Comparison of ENCODE assay signal across 8 mouse cellular contexts in the genomic region with DNA sequence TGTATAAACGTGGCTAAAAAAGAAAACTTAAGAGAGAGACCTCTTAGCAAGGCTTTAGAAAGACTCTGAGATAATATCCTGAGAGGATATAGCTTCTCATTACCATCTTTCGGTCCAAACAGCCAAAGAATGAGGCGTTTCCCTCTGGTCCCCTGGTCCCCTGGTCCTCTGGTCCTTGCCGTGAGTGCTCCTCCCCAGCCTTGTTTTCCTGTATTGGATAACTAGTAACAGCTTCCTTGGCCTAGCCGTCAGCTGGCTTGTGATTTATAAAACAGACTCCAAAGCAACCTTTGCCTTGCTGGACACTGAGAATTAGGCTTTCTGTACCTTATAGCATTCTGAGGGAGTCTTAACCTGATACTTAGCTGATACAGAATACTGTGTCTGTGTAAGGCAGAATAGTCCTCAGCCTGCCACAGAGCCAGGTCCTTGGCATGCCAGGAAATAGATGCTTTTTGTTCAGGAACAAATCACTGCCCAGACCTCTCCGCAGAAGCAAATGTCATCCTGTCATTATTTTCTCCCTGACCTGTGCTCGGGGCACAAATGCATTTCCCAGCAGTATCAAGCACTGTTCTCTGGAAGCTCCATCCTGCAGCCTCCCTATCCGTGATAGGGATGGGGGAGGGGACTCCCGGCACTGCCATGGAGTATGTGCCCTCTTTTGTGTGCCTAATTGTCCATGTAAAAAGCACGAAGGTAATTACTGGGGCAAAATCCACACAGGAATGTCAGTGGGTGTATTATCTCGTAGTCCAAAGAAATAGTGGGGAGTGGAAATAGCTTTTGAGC.
DNase-seq lines count a peak whose midpoint lies in the region; ATAC-seq lines count a peak whose summit lies in the region.

No protein-coding gene starts in this region.

- H3K9ac ChIP-seq in heart, embryonic 11.5 days (ENCODE audit: low read depth, low read length): no peak overlapping the region
- 0 out of 2 replicates have a peak overlapping the region, but pooled peaks have one; percentile 30 for H3K9ac ChIP-seq in heart, embryonic 13.5 days

- H3K36me3 ChIP-seq in heart, embryonic 11.5 days (ENCODE audit: control insufficient read depth, insufficient read depth, low read length): no peaks in the 10 kb centered on the region
- H3K36me3 ChIP-seq in heart, embryonic 13.5 days: no peaks in the 10 kb centered on the region

- peaks cover 3% of the 10 kb centered on the region; the same call in 1 of the 2 replicates for H3K4me1 ChIP-seq in heart, embryonic 11.5 days (ENCODE audit: control insufficient read depth, insufficient read depth, low read length)
- peaks cover 17% of the 10 kb centered on the region for H3K4me1 ChIP-seq in heart, embryonic 13.5 days

- H3K9me3 ChIP-seq in heart, embryonic 11.5 days (replicated peaks; ENCODE audit: control insufficient read depth, low read length): no peaks in the 10 kb centered on the region
- no peaks in the 10 kb centered on the region for H3K9me3 ChIP-seq in heart, embryonic 13.5 days

- H3K27ac ChIP-seq in heart, embryonic 11.5 days (ENCODE audit: low read depth, low read length): no peak overlapping the region
- H3K27ac ChIP-seq in heart, embryonic 13.5 days (replicated peaks): 0 out of 2 replicates have a peak overlapping the region, but pooled peaks have one; percentile 29

- H3K27me3 ChIP-seq in heart, embryonic 11.5 days (ENCODE audit: control insufficient read depth, insufficient read depth, low read length): no peaks in the 10 kb centered on the region
- no peaks in the 10 kb centered on the region for H3K27me3 ChIP-seq in heart, embryonic 13.5 days (replicated peaks)

- H3K4me3 ChIP-seq in heart, embryonic 11.5 days (ENCODE audit: low read depth, low read length): no peak overlapping the region
- H3K4me3 ChIP-seq in heart, embryonic 13.5 days: no peak overlapping the region

- peak; percentile 12 to 54 for DNase-seq in heart, adult 18-20 months
- peak; percentile 19 for DNase-seq in kidney, postnatal 10 days
- peak; percentile 43 for DNase-seq in retina, embryonic 14.5 days (ENCODE audit: low spot score)
- no peak for DNase-seq in thymus, postnatal 14 days
- DNase-seq in frontal cortex, postnatal 14 days (ENCODE audit: low spot score in 2 of 2): no peak
- DNase-seq in adipocyte (ENCODE audit: low spot score): no peak

- WGBS in heart, embryonic 11.5 days (ENCODE audit: insufficient replicate concordance): 40% methylated on average over 11 of the region's 11 CpGs
- WGBS in heart, embryonic 13.5 days: 37% methylated on average over 11 of the region's 11 CpGs

- ATAC-seq in heart, embryonic 11.5 days (replicated peaks; ENCODE audit: insufficient number of reproducible peaks, low FRiP score, low TSS enrichment): no peak
- no peak for ATAC-seq in heart, embryonic 13.5 days (ENCODE audit: extremely low read depth, insufficient number of reproducible peaks, low FRiP score, low TSS enrichment)

- H3K4me2 ChIP-seq in heart, embryonic 11.5 days: no peak overlapping the region
- no peak overlapping the region for H3K4me2 ChIP-seq in heart, embryonic 13.5 days

Comparison
In these comparisons a context has a peak if more than half of its experiments do, and no peak if none do; other contexts are left out.
1. DNase-seq: peak in heart, adult 18-20 months (2 of 2), kidney, postnatal 10 days (single experiment) and retina, embryonic 14.5 days (single experiment); none in thymus, postnatal 14 days (single experiment), frontal cortex, postnatal 14 days (0 of 2) and adipocyte (single experiment).